Mouse (Mus musculus): ENCODE measurements at regions not wholly inside any gene's neighbourhood (a gene's known extent, or its start where the extent isn't known, plus 50 kb on each side); places are given as distances from the start of the nearest gene placed in this dataset.

- DNase-seq (ENCODE audit: low spot score) = peak; percentile 69
Observed at GRCm38 (mm10) chr16:51315608-51316007, 715.4 kb upstream of the Cblb start.

GRCm38 (mm10) chr16:51332262-51332661 lies 698.8 kb upstream of the Cblb start:
- DNase-seq (ENCODE audit: low spot score) = no peak

- no peak for DNase-seq (ENCODE audit: low spot score)
Observed at GRCm38 (mm10) chr16:51334972-51335371, 696.1 kb upstream of the Cblb start.

GRCm38 (mm10) chr16:51347120-51347519 lies 683.9 kb upstream of the Cblb start:
- DNase-seq (ENCODE audit: low spot score) = no peak

GRCm38 (mm10) chr16:51352151-51352550 lies 678.9 kb upstream of the Cblb start:
- no peak for DNase-seq (ENCODE audit: low spot score)

GRCm38 (mm10) chr16:51353791-51354190 lies 677.2 kb upstream of the Cblb start:
- no peak for DNase-seq (ENCODE audit: low spot score)

DNA sequence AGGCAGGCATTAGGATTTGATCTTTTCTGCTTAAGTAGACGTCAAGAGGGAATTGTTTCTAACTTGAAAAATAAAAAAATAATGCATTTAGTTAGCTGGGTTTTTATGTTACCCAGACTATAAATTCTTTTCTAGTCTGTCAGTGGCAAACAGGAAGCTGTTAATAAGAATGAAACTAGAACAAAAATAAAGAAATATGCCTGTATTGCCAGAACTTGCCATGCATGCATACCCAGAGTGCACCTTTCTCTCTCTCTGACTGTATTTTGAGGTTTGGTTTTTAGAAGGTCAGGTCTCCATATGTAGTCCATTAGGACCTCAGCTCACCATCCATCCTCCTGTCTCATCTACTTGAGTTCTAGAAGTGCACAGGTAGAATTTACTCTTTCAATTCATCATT lies 661.0 kb upstream of the Cblb start:
- DNase-seq (ENCODE audit: low spot score) = no peak

- no peak for DNase-seq (ENCODE audit: low spot score)
Observed at GRCm38 (mm10) chr16:51386456-51386855, 644.6 kb upstream of the Cblb start.

- DNase-seq (ENCODE audit: low spot score) = no peak
Observed at GRCm38 (mm10) chr16:51387498-51387897, 643.5 kb upstream of the Cblb start.

- DNase-seq (ENCODE audit: low spot score) = no peak
Observed at GRCm38 (mm10) chr16:51393871-51394270, 637.2 kb upstream of the Cblb start.

Measured in adipocyte (in vitro differentiated cells).